Mouse (Mus musculus) brain, embryonic 14.5 days (tissue): ENCODE results near the gene Zfp185.

Experiments
- CTCF ChIP-seq: fragments of 200-500 bp; IDR thresholded peaks from 2 replicates; pipeline ENCODE4 v1.5.1; 2012; ENCODE audit warnings: inconsistent platforms, mild to moderate bottlenecking, moderate library complexity, borderline replicate concordance; ENCODE audit not compliant: insufficient read depth, insufficient read length; ENCODE audit errors: extremely low read depth
- POLR2A ChIP-seq: fragments of 200-500 bp; IDR thresholded peaks from 2 replicates; pipeline ENCODE4 v1.6.1; 2012; ENCODE audit warnings: mild to moderate bottlenecking, inconsistent platforms, borderline replicate concordance; ENCODE audit not compliant: poor library complexity, insufficient read depth, insufficient read length, severe bottlenecking; ENCODE audit errors: extremely low read depth

- TF ChIP-seq CTCF = no peak
- TF ChIP-seq POLR2A = no peak
Measured at GRCm38 (mm10) chrX:73012846-73013245, 25.7 kb downstream of the Zfp185 start.
